Mouse (Mus musculus) adrenal gland, adult (tissue): ENCODE measurements at regions not wholly inside any gene's neighbourhood (a gene's known extent, or its start where the extent isn't known, plus 50 kb on each side); places are given as distances from the start of the nearest gene placed in this dataset.

ENCODE experiments used
- DNase-seq, 2 experiments: peaks; one replicate each; pipeline ENCODE4 v3.0.0; 2022 to 2023; ENCODE audit warnings: low spot score in 1 of 2; ENCODE audit not compliant: inconsistent age in 2 of 2

DNA sequence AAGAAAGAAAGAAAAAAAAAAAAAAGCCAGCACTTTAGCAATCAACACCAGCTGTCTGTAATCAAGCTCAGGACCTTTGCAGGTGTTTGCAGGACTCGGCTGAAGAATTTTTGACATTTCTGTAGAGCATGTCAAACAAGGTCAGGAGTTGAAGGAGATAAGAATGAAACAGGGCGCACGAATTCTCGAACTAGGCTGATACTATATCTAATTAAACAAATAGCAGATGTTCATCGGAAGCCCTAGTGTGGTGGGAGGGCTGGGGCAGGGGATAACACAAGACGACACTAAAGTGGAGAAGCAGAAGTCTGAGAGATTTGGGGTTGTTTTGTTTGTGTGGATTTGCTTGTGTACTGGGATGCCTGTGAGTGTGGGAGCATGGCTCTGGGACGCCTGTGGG, 646.9 kb downstream of the Galc start:
- DNase-seq = peak in 1 of 2 experiments; percentile 6
